Mouse (Mus musculus): ENCODE data around the gene Gm26602.
A peak's percentile ranks its signal among the peaks of the same experiment; 100 is the strongest.

- TF ChIP-seq POLR2A (IDR thresholded peaks at IDR 0.05; ENCODE audit: borderline replicate concordance, extremely low read depth, insufficient read depth, insufficient read length, poor library complexity, severe bottlenecking) (peak; percentile 81), CTCF (IDR thresholded peaks at IDR 0.05; ENCODE audit: borderline replicate concordance, extremely low read depth, insufficient read depth, insufficient read length) (no peak)
Measured at GRCm38 (mm10) chr10:79874290-79874862, 36.3 kb upstream of the Gm26602 start, which contains the start of the genes Prtn3 and Plppr3.

Measured in brain, embryonic 14.5 days (tissue).